Mouse (Mus musculus): ENCODE results near the gene Hist2h3c2.
"Not testable (repeated sequence)": the region's sequence is repeated elsewhere in the genome, so short reads cannot be mapped to it uniquely, and the experiment has no call there.

Hist2h3c2 gene

GRCm38 (mm10) chr3:96260220-96260619 is 21.3 kb upstream of the Hist2h3c2 start:
- DNase-seq: no peak

- DNase-seq: no peak
Observed at GRCm38 (mm10) chr3:96257190-96257589, 18.3 kb upstream of the Hist2h3c2 start.

DNA sequence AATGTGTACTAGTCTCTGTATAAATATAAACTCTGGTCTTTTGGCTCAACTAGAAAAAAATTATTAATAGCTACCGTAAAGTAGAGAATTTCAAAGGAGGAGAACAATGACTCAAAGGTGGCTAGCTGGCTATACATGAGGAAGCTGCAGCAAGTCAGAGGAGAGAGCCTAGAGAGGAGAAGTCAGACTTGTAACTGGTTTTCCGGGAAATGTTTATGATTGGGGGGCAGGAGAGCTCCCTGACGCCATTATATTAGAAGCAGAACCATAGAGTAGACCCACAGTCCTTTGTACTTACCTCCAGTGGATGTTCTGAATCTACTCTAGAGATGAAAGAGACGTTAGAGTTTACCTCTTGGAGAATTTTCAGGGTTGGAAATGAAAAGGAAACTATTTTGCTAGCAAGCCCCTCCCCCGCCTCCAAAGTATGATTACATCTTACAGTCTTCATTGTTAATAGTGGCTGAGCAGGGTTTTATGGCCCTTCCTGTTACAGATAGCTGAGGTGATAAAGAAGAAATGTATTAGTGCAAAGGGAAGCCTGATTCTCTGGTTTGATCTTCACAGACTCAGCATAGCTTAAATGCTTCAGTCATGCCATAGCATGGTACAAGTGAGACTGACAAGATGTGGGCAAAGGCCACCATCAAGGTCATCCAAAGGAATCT is 17.1 kb upstream of the Hist2h3c2 start:
- DNase-seq: no peak

DNA sequence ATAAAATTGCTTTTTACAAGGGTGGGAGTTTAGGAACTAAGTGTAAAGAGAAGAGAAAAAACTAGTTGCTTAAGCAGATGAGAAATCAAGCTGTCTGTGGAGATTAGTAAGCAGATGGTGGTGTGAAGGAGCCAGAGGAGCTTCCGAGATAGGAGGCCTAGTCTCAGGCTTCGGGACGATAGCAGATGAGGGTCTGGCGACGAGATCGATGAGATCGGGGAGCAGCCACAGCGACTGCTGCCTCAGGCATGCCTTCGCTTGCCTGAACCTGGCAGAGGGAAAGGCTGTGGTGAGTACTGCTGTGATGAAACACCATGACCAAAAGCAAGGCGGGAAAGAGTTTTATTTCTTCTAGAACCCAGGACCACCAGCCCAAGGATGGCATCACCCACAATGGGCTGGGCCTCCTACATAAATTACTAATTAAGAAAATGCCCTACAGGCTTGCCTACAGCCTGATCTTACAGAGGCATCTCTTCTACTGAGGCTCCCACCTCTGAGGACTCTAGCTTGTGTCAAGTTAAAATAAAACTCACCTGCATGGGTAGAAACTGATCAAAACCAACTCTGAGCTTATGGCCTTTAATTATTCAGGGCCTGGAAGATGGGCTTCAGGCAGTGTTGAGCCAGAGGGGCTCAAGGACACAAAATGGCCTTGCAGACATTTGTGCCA is 15.9 kb upstream of the Hist2h3c2 start:
- DNase-seq: no peak

GRCm38 (mm10) chr3:96251787-96252186 is 12.9 kb upstream of the Hist2h3c2 start:
- no peak for DNase-seq

DNA sequence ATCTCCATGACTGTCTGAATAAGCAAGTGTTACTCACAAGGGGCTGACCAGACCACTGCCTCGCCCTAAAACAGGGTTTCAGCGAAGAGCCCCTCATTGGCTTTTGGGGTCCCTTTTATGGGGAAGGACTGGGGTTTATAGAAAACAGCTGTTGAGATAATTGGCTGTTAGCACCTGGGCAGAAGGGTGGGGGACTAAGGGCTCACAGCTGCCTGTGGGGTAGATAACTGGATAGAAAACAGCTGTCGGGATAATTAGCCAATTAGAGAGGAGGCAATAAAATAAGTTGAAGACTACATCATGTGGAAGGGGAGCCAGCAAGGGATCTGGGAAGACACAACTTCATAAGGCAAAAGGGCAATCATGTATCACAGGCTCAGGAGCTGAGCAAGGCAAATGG is 12.0 kb upstream of the Hist2h3c2 start:
- no peak for DNase-seq

DNA sequence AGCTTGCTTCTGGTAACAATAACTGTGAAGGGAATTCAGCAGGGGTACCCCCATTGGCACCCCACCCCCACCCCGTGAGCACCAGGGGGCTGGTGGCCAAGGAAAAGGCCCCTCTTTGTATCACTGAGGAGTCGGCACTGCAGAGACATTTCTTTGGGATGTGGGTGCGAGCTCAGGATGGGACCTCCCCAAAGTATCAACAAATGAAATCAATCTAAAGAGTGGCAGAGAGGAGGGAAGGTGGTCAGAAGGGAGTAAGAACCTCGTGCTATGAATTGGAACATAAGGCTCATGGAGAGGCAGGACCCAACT is 10.1 kb upstream of the Hist2h3c2 start:
- no peak for DNase-seq

DNA sequence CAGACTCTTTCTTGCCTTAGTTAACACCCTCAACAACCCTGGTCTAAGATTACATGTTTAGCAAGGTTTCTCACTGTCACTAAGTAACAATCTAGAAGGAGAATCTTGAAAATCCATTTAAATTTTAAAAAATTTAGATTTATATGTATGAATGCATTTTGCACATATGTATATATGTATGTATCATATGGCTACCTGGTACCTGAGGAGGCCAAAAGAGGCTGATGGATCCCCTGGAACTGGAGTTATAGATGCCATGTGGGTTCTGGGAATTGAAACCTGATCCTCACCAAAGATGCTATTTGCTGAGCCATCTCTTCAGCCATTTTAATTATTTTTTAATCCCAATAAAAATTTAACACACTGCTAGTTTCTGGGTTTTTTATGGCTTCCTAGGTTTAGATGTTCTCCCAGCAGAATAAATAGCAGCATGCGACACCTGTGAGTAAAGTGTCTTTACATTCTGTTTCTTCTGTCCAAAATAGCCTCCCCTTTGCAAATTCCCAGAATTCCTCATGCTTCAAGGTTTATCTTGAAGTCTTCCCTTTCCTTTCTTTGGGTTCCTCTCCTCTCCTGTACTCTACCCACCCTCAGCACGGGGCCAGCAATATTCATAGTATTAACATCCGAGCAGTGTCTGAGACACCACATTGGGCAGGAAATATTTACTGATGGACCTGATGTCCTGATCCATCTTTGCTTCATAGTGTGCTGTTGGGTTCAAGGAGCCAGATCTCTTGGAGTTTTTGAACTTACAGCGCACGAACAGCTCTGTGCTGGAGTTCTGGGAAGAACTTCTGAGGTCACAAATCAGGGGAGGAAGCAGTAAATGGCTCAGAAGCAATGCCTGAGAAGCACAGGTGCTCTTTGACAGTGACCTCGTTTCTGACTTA is 9.5 kb upstream of the Hist2h3c2 start:
- no peak for DNase-seq

DNA sequence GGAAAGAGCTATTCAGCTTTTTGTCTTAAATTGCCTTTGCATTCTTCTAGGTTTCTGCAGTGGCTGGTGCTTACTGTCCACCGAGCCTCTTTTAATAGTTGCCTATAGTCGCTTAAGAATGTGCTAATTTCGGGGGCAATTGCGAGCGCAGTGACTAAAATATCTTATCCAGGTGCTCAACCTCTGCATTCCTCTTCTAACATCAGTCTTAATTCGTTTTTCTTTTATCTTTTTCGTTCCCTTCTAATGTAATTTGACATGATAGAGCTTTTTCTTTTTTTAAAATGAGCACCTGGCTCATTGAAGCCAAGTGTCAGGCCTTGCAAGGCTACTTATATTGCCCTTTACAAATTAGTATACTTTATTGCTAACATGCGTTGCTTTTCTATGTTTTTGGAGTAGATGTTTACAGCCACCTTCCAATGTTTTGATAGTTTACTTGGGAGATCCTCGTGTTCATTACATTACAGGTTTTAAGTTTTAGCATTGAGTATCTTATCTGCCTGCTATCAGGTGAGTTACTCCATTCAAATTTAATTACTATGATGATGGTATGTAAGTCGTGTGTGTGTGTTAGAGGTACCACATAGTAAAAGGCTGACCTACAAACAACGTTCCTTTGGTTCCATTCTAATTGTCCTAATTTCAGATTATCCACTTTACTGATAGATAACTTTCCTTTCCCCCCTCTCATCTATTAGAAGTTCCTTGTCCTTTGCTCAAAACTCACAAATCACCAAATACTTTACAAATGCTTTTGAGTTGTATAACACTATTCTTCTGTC is 8.6 kb upstream of the Hist2h3c2 start:
- no peak for DNase-seq

GRCm38 (mm10) chr3:96246427-96246856 is 7.5 kb upstream of the Hist2h3c2 start, which contains the start of gene Hist2h3c1:
Hist2h3c1 (plus strand) TSS chr3:96246685.
- DNase-seq: not testable (repeated sequence)

DNA sequence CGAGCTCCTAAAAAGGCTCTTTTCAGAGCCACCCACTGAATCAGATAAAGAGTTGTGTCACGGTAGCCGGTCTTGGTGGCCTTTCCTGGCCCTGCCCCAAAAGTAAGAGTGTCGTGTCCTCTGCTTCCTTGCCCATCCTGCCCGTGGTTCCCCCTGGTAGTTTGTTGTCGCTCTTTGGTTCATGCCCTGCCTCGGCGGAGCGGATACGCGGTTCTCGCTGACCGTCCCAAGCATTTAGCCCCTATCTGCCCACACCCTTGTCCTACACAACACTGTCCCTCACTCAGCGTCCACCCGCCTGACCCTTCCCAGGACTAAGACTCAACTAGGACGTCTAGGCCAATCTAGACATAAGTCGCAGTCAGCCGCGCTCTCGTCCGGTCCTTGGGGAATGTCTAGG is 7.1 kb upstream of the Hist2h3c2 start:
- DNase-seq: not testable (repeated sequence)

GRCm38 (mm10) chr3:96245003-96245886 is 6.3 kb upstream of the Hist2h3c2 start, which contains the start of gene Hist2h2aa1:
Hist2h2aa1 (plus strand) TSS chr3:96245497.
- peak; percentile 79 to 86 for DNase-seq

- no peak for DNase-seq
Observed at GRCm38 (mm10) chr3:96243921-96244572, 5.1 kb upstream of the Hist2h3c2 start.

GRCm38 (mm10) chr3:96240799-96241197 is 1.9 kb upstream of the Hist2h3c2 start:
- DNase-seq: no peak

GRCm38 (mm10) chr3:96239949-96240798 is 1.2 kb upstream of the Hist2h3c2 start, which contains the start of gene Hist2h2aa2:
Hist2h2aa2 (minus strand) TSS chr3:96240276.
- peak; percentile 88 to 94 for DNase-seq

- DNase-seq: no peak
Observed at GRCm38 (mm10) chr3:96237904-96238511, 919 bp downstream of the Hist2h3c2 start.

- DNase-seq: no peak
Observed at GRCm38 (mm10) chr3:96237335-96237903, 1.5 kb downstream of the Hist2h3c2 start.

DNA sequence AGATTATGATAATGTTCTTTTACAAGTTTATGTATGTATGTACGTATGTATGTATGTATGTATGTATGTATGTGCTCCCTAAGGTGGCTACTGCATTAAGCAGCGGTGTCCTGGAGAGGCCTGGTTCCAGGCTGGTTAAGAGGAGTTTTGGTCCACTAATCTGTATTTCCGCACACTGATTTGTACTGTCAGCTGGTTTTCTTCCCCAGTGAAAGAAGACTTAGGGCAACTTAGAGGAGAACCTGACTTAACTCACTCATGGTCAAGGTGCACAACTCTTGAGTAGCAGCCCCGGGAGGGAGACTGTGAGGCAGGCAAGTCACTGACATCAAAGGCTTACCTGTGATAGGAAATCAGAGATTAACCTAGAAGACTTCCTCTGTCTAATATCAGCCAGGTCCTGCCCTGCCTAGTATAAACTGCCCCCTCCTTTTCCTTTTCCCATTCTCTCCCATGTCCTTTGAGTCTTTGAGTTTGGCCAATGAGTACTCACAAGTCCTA is 2.0 kb downstream of the Hist2h3c2 start:
- no peak for DNase-seq

- no peak for DNase-seq
Observed at GRCm38 (mm10) chr3:96235836-96236235, 3.1 kb downstream of the Hist2h3c2 start.
